Mouse (Mus musculus) lung, postnatal 10 days (tissue): ENCODE measurements around the gene Lgi4.

ENCODE experiments used
- DNase-seq: peaks from one replicate; pipeline ENCODE4 v3.0.0; 2021

The Lgi4 gene

DNA sequence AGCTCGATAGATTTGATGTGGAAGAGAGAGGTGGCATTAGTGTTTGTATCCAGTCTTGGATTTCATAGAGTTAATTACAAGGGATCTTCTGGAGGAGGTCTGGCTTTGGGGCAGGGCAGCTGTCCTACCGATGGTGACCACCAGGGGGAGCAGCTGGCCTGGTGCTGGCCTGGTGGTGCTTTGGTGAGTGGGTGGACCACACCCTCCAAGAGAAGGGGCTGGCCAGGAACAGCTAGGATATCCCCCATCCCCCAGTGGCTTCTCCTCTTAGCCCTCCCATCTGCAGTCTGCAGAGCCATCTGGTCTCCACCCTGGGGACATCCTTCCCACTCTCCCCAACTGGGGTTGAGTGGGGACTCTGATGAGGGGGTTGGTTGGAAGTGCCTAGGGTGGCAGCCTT, at the start of gene Lgi4:
TSS of gene Lgi4 (plus strand) at position 235 of the 400 bp plus-strand sequence.
- peak; percentile 94 for DNase-seq

DNA sequence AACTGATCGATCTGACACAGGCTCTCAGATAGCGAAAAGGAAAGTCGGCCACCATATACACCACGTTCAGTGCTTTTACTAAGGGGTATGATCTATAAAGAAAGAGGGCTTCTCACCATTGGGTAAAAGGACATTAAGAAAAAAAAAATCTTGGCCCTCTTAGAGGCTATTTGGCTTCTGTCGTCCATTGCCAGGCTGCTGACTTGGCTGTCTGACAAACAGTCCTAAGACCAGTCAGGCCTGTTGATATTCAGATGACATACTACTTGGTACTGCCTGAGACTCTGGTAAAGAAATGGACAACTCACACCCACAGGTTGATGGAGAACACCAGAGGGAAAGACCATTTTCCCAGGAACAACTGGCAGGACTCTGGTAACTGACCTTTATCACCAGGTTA, 46.2 kb upstream of the Lgi4 start:
- no peak for DNase-seq

DNA sequence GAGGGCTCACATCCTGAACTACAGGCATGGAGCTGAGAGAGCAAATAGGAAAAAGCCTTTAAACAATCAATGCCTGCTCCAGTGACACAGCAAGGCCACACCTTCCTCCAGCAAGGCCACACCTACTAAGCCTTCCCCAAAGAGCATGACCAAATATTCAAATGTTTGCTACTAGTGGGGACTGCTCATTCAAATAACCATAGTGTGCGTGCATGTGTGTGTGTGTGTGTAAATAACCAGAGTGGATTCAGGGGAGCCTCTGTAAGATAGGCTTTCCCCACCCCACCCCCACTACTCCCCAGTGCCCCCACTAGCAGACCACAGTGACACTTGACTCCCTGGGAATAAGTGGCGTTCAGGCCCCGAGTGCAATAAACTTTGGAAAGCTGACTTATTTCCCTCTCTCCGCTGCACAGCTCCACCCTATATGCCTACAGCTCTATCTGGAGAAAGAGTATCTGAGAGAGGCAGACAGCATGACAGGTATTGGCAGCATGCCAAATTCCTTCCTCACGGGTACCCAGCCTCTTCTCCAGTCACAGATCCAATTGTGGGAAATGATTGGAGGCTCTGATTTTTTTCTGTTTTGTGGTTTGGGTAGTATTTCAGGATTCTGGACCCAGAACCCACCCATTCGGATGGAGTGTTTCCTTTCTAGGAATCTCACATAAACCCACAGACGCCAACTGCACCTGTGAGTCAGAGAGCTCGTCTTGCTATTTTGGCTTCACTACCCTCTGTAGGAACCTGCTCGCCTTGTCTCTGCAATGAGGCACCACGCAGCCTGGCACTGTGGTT, 41.8 kb upstream of the Lgi4 start:
- no peak for DNase-seq

DNA sequence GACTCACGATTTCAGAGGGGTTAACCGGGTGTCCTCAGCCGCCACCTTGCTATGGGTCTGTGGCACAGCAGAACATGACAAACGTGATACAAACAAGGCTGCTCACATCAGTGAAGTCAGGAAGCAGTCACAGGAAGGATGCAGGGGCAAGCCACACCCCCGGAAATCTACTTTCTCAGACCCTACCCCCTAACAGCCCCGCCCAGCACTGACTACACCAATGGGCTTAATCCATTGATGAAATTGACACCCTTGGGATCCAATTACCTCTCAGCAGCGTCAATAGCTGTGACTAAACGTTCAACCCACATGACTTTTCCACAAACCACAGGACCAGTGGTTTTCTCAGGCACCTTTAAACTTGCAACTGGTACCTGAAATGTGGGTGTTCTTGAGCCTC, 30.5 kb upstream of the Lgi4 start:
- no peak for DNase-seq

DNA sequence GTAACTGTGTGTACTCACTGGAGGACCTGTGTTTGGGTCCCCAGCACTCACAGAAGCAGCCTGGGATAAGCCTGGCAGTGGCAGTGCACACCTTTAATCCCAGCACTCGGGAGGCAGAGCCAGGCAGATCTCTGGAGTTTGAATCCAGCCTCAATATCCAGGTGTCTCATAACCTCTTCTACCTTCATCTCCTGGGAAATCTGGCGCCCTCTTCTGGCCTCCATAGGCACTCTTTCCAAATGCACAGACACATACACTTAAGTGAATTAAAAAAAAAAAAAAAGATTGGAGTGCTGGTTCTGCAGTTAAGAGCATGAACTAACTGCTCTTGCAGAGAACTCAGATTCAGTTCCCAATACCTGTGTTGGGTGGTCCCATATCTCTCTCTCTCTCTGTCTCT, 28.4 kb upstream of the Lgi4 start:
- DNase-seq: no peak

DNA sequence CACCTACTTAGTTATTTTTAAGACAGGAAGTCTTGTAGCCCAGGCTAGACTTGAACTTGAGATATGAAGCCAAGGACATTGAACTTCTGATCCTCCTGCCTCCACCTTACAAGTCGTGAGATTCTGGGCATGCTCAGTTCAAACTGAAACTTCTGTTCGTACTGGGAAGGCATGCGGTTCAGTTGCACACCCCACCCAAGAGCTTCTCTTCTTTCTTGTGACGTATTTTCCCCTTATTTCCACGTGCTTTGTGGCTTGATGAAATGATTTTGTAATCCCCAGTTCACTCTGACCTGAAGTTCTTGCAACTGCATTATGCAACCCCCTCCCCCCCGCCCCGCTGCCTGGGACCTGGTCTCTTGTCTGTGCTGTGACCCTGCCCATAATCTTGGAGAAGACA, 27.4 kb upstream of the Lgi4 start:
- no peak for DNase-seq

DNA sequence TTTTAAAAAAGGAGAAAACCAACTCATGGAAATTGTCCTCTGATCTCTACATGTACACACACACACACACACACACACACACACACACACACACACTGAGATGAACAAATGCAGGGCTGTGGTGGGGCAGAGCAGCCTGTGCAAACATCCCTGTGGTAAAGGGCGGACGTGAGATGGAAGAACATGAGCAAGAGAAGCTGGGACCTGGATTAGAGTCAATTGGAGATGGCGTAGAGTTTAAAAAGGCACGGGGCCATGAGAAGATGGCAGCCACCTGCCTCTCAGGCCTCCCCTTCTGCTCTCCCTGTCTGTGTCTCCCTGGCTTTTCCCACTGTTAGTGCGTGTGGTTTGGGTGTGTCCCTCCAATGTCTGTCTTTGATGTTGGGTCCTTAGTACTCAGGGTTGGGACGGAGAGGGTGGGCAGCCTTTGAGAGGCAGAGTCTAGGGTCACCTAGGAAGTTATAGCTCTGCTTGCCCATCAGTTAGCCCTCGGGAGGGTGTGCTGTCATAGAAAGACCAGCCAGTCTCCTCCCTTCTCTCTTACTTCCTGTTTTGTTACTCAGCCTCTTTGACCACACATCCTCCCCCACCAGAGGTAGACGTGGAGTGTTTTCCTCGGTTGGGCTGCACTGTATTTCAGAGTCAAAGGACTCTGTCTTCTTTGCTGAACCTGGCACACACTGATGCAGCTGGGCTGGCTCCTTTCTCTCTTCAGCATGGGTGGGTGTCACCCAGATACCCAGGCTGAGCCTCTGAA, 25.6 kb upstream of the Lgi4 start:
- DNase-seq: no peak

DNA sequence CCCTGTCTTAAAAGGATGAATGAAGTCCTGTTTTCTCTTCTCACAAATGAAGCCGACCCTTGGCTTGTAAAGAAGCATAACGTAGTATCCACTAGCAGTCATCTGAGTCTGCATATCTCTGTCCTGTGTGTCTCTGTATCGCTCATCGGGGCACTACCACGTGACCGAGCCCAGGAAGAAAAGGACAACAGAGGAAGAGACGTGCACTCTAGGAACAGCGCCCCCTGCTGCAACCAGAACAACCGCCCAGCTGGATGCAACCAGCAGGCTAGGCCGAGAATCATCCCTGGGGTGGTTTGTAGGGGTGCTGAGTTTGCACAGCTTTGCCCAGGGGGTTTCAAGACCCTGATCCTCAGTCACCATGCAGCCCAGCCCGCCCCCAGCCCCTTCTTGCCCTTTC, 24.4 kb upstream of the Lgi4 start:
- peak; percentile 36 for DNase-seq

DNA sequence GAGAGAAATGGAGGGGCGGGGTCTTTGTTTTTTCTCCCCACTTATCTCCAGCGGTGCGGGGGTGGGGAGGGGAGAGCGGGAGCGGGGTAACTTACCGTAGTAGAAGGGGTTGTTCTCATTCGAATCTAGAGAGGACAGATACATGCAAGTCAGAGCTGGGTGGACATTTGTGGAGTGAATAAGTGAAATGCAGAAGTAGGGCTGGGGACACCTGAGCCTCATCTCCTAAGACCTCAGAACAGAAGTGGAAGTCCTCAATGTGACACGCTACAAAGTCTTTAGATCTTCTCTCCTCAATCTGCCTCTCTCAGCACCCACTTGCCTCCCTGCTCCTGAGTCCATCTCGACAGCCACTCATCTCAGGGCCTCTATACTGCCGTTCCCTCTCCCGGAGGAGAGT, 23.9 kb upstream of the Lgi4 start:
- DNase-seq: no peak

DNA sequence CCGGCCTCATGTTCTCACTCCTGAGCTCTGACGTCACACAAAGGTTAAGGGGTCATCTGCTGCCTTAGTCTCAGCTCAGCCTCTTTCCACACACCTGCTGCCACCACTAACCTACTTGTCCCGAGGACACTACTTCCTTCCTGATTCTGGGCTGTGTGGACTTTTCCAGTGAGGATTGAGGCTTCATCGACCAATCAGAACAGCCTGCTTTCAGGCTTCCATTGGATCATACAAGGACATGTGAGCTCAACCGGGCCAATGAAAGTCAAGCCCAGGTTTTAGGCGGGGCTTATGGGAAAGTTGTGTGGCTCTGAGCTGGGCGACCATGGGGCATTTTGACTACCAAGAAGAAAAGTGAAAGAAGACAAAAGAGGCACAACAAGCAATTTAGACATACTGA, 22.2 kb upstream of the Lgi4 start:
- DNase-seq: no peak

DNA sequence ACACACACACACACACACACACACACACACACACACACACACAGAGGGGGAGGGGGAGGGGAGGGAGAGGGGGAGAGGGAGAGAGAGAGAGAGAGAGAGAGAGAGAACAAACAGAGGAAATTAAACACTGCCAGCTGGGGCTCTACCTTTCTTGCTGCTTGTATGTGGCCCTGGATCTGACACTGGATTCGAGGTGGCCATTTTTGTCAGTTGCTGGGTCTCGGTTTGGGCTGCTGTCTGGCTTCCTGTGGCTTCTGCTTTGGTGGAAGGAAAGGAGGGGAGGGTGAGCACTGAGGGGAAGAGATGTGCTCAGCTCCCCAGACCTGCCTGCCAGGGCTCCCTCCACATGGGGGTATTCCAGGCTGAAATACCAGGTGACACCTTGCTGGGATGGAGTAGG, 21.5 kb upstream of the Lgi4 start:
- no peak for DNase-seq

DNA sequence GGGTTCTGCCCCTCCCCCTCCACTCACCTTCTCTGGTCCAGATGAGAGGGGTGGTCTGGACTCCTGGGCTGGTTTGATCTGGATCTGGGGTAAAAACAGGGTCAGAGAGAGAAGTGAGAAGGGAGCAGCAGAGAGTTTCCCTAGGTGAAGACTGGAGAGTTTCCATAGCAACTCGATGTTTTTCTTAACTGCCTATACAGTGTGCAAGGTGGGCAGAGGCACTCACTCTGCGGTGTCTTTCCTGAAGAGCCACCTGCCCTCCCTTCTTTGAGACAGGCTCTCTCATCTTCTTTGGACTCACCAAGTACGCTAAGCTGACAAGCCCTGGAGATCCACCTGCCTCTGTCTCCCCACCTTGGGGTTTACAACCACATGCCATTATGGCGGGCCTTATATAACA, 20.1 kb upstream of the Lgi4 start:
- DNase-seq: no peak

DNA sequence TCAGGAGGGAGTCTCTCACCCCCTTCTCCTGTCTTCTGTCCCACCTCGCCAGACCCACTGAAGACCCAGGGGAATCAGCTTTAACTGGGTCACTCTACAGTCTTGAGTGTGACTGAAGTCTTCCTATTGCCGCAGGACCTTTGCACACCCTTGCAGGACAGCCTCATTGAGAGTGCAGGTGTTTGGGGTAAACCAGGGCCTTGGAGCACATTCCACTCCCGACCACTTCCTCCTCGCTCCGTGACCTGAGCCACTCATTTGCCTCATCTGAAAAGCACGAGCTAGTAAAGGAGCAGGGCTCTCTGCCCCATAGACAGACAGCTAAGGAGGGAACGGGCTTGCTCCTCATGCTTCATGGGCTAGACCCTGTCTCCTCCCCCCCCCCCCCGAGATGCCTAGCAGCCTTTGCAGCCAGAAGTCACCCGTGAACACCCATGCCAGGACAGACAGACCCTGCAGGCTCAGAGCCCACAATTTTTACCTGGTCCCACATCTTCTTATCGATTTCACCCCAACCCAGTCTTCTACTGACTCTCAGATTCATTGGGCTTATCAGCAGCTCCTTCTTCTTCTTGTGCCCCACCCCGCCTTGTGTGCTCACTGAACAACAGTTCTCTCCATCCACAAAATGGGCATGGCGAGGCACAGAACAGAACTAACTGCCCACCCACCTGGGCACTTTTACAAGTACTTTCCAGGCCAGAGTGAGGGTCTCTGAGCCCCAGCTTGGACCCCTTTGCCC, 18.7 kb upstream of the Lgi4 start:
- no peak for DNase-seq

DNA sequence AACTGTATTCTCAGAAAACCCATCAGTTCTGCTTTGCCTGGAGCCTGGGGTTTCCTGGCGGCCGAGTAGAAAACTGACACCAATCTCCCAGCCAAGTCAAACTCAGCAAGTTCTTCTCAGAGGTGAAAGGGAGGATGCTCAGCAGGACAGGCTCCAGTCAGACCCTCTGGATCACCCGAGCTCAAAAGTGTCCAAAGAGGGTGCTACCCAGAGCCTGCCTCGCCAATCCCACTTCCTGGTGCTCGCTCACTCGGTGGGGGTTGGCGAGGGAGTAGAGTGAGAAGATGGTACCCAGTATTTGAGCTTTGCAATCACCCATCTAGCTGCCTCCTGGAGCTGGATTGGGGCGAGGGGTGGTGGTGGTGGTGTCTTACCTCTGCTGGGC, 18.1 kb upstream of the Lgi4 start:
- DNase-seq: no peak

DNA sequence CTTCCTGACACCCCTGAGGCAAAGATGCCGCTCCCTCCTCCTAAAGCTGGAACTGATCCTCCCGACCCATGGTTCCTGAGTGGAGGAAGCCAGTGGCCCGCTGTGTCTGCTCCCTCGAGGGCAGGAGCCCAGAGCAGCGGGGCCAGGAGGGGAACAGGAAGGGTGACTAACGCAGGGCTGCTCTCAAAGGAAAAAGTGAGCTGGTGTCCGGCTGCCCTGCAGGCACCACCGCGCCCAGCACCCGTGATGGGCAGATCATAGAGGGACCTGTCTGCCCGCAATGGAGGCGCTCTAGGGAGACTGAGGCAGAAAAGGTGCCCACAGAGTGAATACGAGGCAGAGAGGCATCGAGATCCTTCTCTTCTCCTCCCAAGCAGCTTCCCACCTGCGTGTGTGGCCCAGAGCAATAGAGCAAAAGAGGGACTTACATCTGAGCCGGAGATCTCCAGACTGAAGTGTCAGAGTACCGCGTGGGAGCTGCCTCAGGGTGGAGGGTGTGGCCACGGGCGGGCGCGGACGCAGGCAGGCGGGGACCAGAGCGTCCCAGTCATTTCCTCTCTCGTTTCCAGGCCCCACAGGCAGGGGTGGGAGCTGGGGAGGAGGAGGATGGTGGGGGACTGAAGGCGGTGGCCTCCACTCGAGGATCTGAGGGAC, 17.4 kb upstream of the Lgi4 start:
- peak; percentile 79 for DNase-seq

DNA sequence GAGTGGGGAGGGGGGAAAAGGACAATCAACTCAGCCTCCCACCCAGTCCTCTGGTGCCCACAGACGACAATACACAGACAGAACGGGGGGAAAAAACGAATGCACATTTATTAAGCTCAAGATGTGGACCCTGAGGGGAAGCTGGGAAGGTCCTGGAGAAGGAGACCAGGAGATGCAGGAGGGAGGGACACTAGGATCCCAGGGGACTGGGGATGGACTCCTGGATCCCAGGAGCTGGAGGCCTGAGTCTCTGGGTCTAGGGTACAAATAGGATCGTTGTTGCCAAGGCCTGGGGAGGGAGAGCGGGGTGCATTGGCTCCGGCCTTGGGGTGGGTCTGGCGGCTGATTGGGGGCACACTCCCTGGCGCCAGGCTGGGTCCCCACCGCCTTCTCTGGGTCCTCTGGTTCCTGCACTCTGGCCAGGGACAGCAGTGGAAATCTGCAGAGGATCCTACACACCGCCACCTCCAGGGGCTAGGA, 16.7 kb upstream of the Lgi4 start, which contains the start of gene Fxyd5:
TSS of gene Fxyd5 (minus strand) at position 51 of the 480 bp plus-strand sequence.
- DNase-seq: no peak

DNA sequence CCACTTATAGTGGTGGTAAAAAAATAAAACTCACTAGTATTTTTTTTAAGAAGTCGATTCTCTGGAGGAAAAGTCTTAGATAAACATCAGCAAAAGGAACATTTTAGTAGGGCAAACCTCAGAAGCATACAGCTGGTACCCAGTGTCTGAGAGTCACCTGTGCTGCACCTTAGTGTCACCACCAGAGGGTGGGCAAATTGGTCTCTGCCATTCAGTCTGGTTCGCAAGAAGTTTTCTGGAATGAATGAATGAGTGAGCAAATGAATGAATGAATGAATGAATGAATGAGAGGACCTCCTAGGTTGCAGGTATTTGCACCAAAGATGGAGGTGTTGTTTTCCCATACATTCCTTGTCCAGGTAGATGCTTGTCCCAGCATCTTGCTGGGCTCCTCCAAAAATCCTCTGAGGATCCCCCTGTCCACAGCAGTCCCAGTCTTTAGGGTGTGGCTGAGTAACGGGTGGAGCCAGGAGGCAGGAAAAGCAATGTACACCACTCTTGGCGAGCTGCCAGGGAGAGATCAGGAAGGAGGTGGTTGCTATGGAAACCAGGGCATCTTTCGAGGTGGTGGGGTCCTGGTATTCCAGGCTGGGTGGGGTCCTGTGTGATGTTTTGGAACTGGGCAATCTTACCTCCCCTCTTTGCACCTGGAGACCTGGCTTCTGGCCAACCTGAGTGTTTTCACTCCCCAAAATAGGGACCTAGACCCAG, 9.9 kb upstream of the Lgi4 start:
- DNase-seq: peak; percentile 44

DNA sequence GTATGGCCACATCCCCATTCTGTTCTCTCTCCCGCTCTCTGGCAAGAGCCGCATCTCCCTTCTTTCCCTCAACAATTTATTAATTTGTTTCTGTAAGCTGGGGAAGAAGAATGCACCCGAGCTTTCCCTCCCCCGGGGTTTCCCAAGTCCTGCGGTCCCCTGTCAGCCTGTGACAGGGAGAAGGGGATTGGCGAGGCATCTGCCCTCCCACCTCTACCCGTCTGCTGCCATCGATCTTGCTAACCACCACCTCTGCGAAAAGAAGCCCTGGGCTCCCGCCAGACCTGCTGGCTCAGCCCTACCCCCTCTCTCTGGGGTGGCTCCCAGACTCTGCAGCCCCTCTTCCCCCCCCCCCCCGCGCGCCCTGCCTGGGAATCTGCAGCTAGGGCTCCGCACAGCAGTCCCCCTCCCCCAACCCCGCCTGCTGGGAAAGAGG, 9.3 kb upstream of the Lgi4 start:
- DNase-seq: no peak

DNA sequence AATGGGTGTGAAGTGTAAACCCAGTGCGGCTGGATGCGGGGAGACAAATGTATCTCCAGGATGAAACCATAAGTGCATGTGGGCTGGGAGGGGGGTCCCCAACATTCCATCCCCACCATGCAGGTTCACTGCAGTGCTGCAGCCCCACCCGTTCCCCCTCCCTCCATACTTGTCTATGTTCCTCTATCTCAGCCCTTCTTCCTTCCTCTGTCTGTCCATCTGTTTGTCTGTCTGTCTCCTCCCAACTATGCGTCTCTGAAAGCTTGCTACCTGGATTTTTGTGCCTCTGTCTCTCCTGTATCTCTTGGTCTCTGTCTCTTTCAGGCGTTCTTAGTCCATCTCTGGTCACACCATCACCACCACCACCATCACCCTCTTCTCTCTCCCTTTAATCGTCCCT, 8.7 kb upstream of the Lgi4 start:
- no peak for DNase-seq

DNA sequence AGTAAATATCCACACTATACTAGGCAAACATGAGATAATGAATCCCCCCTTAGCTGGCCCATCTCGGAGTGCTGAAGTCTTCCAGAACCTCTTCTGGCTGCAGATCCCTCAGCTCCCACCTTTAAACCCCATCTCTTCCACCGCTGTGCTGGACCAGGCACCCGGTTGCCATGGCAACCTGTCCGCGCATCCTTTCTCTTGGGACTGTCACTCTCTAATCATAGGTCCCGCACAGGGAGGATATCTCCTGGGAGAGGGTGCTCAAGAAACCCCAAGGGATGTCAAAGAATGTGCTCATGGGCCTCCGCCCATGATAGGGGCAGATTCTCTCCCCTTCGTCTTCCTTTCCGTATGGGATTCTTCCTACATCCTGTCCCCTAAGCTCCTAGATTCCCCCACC, 8.2 kb upstream of the Lgi4 start:
- DNase-seq: no peak

DNA sequence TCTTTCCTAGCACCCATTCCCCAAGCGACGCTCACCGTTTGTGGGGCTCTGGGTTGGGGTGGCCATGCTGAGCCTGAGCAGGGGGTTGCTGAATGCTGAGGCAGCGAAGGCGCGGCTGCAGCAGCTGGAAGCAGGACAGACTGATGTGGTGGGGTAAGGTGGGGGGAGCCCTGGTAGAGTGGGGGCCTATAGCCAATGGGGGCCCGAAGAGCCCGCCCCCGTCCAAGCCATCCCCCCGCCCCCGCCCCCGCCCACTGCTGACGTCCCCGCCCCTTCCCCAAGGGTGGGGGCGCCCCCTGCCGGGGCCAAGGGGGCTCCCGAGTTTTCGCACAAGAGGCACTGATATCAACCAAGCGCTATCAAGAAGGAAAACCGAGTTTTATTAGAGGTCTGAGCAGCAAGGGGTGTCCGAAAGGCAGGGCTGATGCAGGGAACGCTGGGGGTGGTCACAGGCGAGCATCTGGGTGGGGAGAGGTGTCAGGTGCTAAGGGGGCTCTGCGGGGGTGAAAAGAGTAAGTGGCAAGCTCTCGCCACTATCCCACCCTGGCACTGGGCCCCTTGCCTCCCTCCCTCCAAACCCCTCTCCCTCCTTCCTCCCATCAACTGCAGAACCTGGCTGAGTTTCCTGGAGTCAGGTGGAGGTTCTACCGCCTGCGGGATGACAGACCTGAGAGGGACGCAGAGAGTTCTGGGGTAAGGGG, 7.7 kb upstream of the Lgi4 start, which contains the start of gene Fxyd7:
TSS of gene Fxyd7 (minus strand) at position 147 of the 701 bp plus-strand sequence.
- DNase-seq: no peak

DNA sequence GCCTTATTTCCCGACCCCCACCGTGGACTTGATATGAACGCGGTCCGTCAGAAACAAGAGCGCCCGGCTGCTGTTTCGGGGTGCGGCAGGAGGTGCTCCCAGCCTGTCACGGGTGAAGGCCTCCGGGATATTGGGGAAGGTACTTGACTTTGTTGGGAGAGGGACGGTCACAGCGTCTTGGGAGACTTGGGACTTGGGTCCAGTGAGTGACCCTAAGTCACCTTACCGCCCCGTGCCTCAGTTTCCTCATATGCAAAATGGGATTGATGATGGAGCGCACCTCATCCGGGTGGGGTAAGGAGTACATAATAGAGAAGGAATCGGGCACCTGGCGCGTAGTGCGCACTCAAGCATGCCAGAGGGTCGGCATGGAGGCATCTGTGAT, 6.9 kb upstream of the Lgi4 start:
- DNase-seq: no peak
